Mouse (Mus musculus) B cell, adult (primary cell): ENCODE data around the gene Ddx5. TPM values are rescaled to one million over a fixed set of nuclear protein-coding genes. Genes with fewer than 3 reads are reported as not detected.

ENCODE experiments used
- total RNA-seq: library from RNA; stranded (reverse); gene quantifications from 4 replicates; pipeline ENCODE4 v1.2.4, GENCODE M21; 2023; ENCODE audit not compliant: inconsistent age

Gene Ddx5
- 3,426 to 3,675 TPM (median 3,477 TPM) in 4 replicates for total RNA-seq

GRCm38 (mm10) chr11:106788775-106789459 lies at the start of gene Ddx5, which contains the start of gene Cep95:
TSS of gene Ddx5 (minus strand) at chr11:106789185.
TSS of gene Cep95 (plus strand) at chr11:106789252.

GRCm38 (mm10) chr11:106779388-106780088 lies 9.4 kb downstream of the Ddx5 start, which contains the start of gene Polg2:
TSS of gene Polg2 (minus strand) at chr11:106779537.

GRCm38 (mm10) chr11:106751039-106752018 lies 37.7 kb downstream of the Ddx5 start, which contains the start of gene Milr1:
TSS of gene Milr1 (plus strand) at chr11:106751226.

GRCm38 (mm10) chr11:106750121-106750751 lies 38.7 kb downstream of the Ddx5 start, which contains the start of gene Pecam1:
TSS of gene Pecam1 (minus strand) at chr11:106750628.

Other genes with a start within 250 kb of the Ddx5 start
- gene Tex2, start 175.8 kb downstream of the Ddx5 start, total RNA-seq, result 12.8 to 15.2 TPM (median 14.2 TPM) in 4 replicates
- 248 to 257 TPM (median 252 TPM) in 4 replicates for gene Pecam1, start 38.6 kb downstream of the Ddx5 start, total RNA-seq
- gene Milr1, start 38.0 kb downstream of the Ddx5 start, total RNA-seq, result 12.6 to 19.4 TPM (median 16.0 TPM) in 4 replicates
- 45.7 to 64.9 TPM (median 59.4 TPM) in 4 replicates for gene Polg2, start 9.6 kb downstream of the Ddx5 start, total RNA-seq
- 22.1 to 26.8 TPM (median 25.0 TPM) in 4 replicates for gene Cep95, start 67 bp upstream of the Ddx5 start, total RNA-seq
- gene Smurf2, start 131.5 kb upstream of the Ddx5 start, total RNA-seq, result 47.1 to 53.1 TPM (median 48.3 TPM) in 4 replicates
- 19.4 to 31.3 TPM (median 25.4 TPM) in 4 replicates for gene Kpna2, start 210.4 kb upstream of the Ddx5 start, total RNA-seq
- 4.0 to 5.5 TPM (median 4.9 TPM) in 4 replicates for gene 1810010H24Rik, start 236.5 kb upstream of the Ddx5 start, total RNA-seq